Mouse (Mus musculus) layer of hippocampus, adult 2 months (tissue): ENCODE data around the gene P4ha1. TPM values are rescaled to one million over a fixed set of nuclear protein-coding genes. Genes with fewer than 3 reads are reported as not detected.
"Not testable (repeated sequence)": the region's sequence is repeated elsewhere in the genome, so short reads cannot be mapped to it uniquely, and the experiment has no call there.

Experiments used
- DNase-seq, 2 experiments: peaks; one replicate each; pipeline ENCODE4 v3.0.0; 2022; ENCODE audit warnings: low spot score in 2 of 2
- H3K27ac ChIP-seq: fragments of 200-600 bp; 2 replicates; pipeline ENCODE4 v1.8.1; 2022
- H3K4me3 ChIP-seq: fragments of 200-600 bp; 2 replicates; pipeline ENCODE4 v1.8.1; 2022; ENCODE audit warnings: mild to moderate bottlenecking
- CTCF ChIP-seq: fragments of 200-600 bp; conservative IDR thresholded peaks from 2 replicates; pipeline ENCODE4 v1.8.1; 2022; ENCODE audit warnings: antibody characterized with exemption, mild to moderate bottlenecking, moderate library complexity
- total RNA-seq, 2 experiments: library from RNA; stranded (reverse); gene quantifications; 2 replicates each; pipeline ENCODE4 v1.2.3; 2021

Gene P4ha1
- total RNA-seq, 2 experiments from 2014 or later: 41.9 to 48.9 TPM

- H3K4me3 ChIP-seq: no peak overlapping the region
- no peak overlapping the region for H3K27ac ChIP-seq
- DNase-seq: no peak
- TF ChIP-seq CTCF: no peak
Measured at GRCm38 (mm10) chr10:59391907-59392306, 68.8 kb downstream of the P4ha1 start.

- not testable (repeated sequence) for H3K4me3 ChIP-seq, DNase-seq, H3K27ac ChIP-seq
Measured at GRCm38 (mm10) chr10:59395461-59395860, 72.4 kb downstream of the P4ha1 start, which contains the start of gene Gm10273. Gm10273 (plus strand) TSS chr10:59395632.

GRCm38 (mm10) chr10:59402899-59403792, 80.0 kb downstream of the P4ha1 start, which contains the start of gene Pla2g12b:
Pla2g12b (plus strand) TSS chr10:59403660.
- H3K27ac ChIP-seq: no peak within 1 kb of the TSS
- no peak for TF ChIP-seq CTCF
- no peak within 1 kb of the TSS for H3K4me3 ChIP-seq
- DNase-seq: no peak

GRCm38 (mm10) chr10:59403793-59404149, 80.7 kb downstream of the P4ha1 start:
- TF ChIP-seq CTCF: no peak
- no peak overlapping the region for H3K4me3 ChIP-seq
- no peak for DNase-seq
- no peak overlapping the region for H3K27ac ChIP-seq

- TF ChIP-seq CTCF: no peak
- no peak overlapping the region for H3K4me3 ChIP-seq
- H3K27ac ChIP-seq: no peak overlapping the region
- no peak for DNase-seq
Measured at GRCm38 (mm10) chr10:59408499-59408898, 85.4 kb downstream of the P4ha1 start.

GRCm38 (mm10) chr10:59410264-59410663, 87.2 kb downstream of the P4ha1 start:
- TF ChIP-seq CTCF: no peak
- Histone ChIP-seq H3K27ac (no peak overlapping the region), H3K4me3 (no peak overlapping the region)
- no peak for DNase-seq

GRCm38 (mm10) chr10:59413711-59414110, 90.6 kb downstream of the P4ha1 start:
- peak; percentile 43 for TF ChIP-seq CTCF
- no peak for DNase-seq
- no peak overlapping the region for H3K4me3 ChIP-seq
- no peak overlapping the region for H3K27ac ChIP-seq

GRCm38 (mm10) chr10:59416623-59417022, 93.5 kb downstream of the P4ha1 start:
- Histone ChIP-seq H3K27ac (no peak overlapping the region), H3K4me3 (no peak overlapping the region)
- no peak for DNase-seq
- no peak for TF ChIP-seq CTCF

- Histone ChIP-seq H3K4me3 (no peak overlapping the region), H3K27ac (no peak overlapping the region)
- no peak for TF ChIP-seq CTCF
- no peak for DNase-seq
Measured at GRCm38 (mm10) chr10:59419516-59419915, 96.4 kb downstream of the P4ha1 start.

Other genes starting within 250 kb of the P4ha1 start
- gene Sept10, start 101.4 kb upstream of the P4ha1 start, total RNA-seq: 1 to 10 TPM; 8.0 to 8.7 TPM
- 1 to 10 TPM; 6.6 to 7.4 TPM for gene Sowahc, start 101.3 kb upstream of the P4ha1 start, total RNA-seq
- 10 to 100 TPM; 28.5 to 38.1 TPM for gene Gm10273, start 72.3 kb downstream of the P4ha1 start, total RNA-seq
- not detected for gene Pla2g12b, start 80.4 kb downstream of the P4ha1 start, total RNA-seq
- gene Oit3, start 118.5 kb downstream of the P4ha1 start, total RNA-seq: 1 to 10 TPM in 1 of 2 experiments, under 1 TPM in 1; 0.32 to 1.0 TPM